Mouse (Mus musculus) hindbrain, embryonic 12.5 days (tissue): ENCODE data around the gene Mlst8. TPM values are rescaled to one million over a fixed set of nuclear protein-coding genes. Genes with fewer than 3 reads are reported as not detected.
"Not testable (repeated sequence)": the region's sequence is repeated elsewhere in the genome, so short reads cannot be mapped to it uniquely, and the experiment has no call there.

Experiments
- ATAC-seq: fragments of 200-750 bp; cut with Nextera tagmentation; 2 replicates; pipeline ENCODE4 v1.8.0; 2017; ENCODE audit warnings: moderate TSS enrichment; ENCODE audit not compliant: low FRiP score
- H3K27ac ChIP-seq: fragments of 300-500 bp; sonication (generic); 2 replicates; pipeline ENCODE4 v1.5.1; 2016; ENCODE audit warnings: mild to moderate bottlenecking
- H3K27me3 ChIP-seq: fragments of 300-500 bp; sonication (generic); 2 replicates; pipeline ENCODE4 v1.6.1; 2016; ENCODE audit warnings: mild to moderate bottlenecking
- H3K36me3 ChIP-seq: fragments of 300-500 bp; sonication (generic); 2 replicates; pipeline ENCODE4 v1.6.1; 2016; ENCODE audit warnings: mild to moderate bottlenecking
- H3K4me1 ChIP-seq: fragments of 300-500 bp; sonication (generic); 2 replicates; pipeline ENCODE4 v1.6.1; 2016
- H3K4me2 ChIP-seq: fragments of 300-500 bp; sonication (generic); replicated peaks from 2 replicates; pipeline ENCODE4 v1.6.1; 2016; ENCODE audit warnings: mild to moderate bottlenecking
- H3K4me3 ChIP-seq: fragments of 300-500 bp; sonication (generic); 2 replicates; pipeline ENCODE4 v1.5.1; 2016; ENCODE audit warnings: mild to moderate bottlenecking
- H3K9ac ChIP-seq: fragments of 300-500 bp; sonication (generic); 2 replicates; pipeline ENCODE4 v1.6.1; 2016; ENCODE audit warnings: mild to moderate bottlenecking, moderate library complexity
- H3K9me3 ChIP-seq: fragments of 300-500 bp; sonication (generic); replicated peaks from 2 replicates; pipeline ENCODE4 v1.6.1; 2016; ENCODE audit warnings: mild to moderate bottlenecking
- WGBS: fragments of 180-500 bp; shearing (Covaris S2); methylation state at CpG from one replicate; pipeline ENCODE4 v1.1.7; 2016; 5-methylcytosine and 5-hydroxymethylcytosine counted together
- polyA plus RNA-seq: library from polyadenylated mRNA; unstranded; fragments of >200 nt; fragmentation: Nextera tagmentation; extraction: Ambion mirVana; gene quantifications from 2 replicates; pipeline ENCODE4 v1.2.1, GENCODE M21; 2016

Gene Mlst8
- polyA plus RNA-seq, 1 experiment from 2014 or later = 36.9 TPM

- Histone ChIP-seq H3K4me1 (peaks cover 4% of the 10 kb centered on the region), H3K9me3 (no peaks in the 10 kb centered on the region), H3K27me3 (no peaks in the 10 kb centered on the region), H3K36me3 (peaks cover 15% of the 10 kb centered on the region), H3K4me2 (no peak overlapping the region), H3K9ac (no peak overlapping the region), H3K4me3 (no peak overlapping the region), H3K27ac (no peak overlapping the region)
- ATAC-seq = no peak
- WGBS = 86% methylated on average over 14 of the region's 14 CpGs
These were observed 49.5 kb downstream of the Mlst8 start for GRCm38 (mm10) chr17:24429201-24429983.

- H3K4me2 ChIP-seq = peak overlapping the region; percentile 59
- H3K9ac ChIP-seq = peak overlapping the region; percentile 83
- peak overlapping the region; percentile 68 for H3K4me3 ChIP-seq
- H3K27me3 ChIP-seq = no peaks in the 10 kb centered on the region
- WGBS = 6% methylated on average over 8 of the region's 8 CpGs
- H3K9me3 ChIP-seq = no peaks in the 10 kb centered on the region
- H3K27ac ChIP-seq = peak overlapping the region; percentile 93; the same call in 1 of the 2 replicates
- ATAC-seq = no peak
- H3K4me1 ChIP-seq = peaks cover 4% of the 10 kb centered on the region
- H3K36me3 ChIP-seq = peaks cover 33% of the 10 kb centered on the region
These were observed 51.7 kb downstream of the Mlst8 start for GRCm38 (mm10) chr17:24427170-24427557.

GRCm38 (mm10) chr17:24426471-24427169, 52.3 kb downstream of the Mlst8 start, which contains the start of gene Eci1:
Eci1 (plus strand) TSS chr17:24426641.
- peaks cover 39% of the 10 kb centered on the region for H3K36me3 ChIP-seq
- peak within 1 kb of the TSS; percentile 83 for H3K9ac ChIP-seq
- ATAC-seq = peak; percentile 96
- WGBS = under 1% methylated on average over 48 of the region's 48 CpGs
- peak within 1 kb of the TSS; percentile 59 for H3K4me2 ChIP-seq
- no peaks in the 10 kb centered on the region for H3K27me3 ChIP-seq
- no peaks in the 10 kb centered on the region for H3K9me3 ChIP-seq
- peak within 1 kb of the TSS; percentile 68 for H3K4me3 ChIP-seq
- H3K4me1 ChIP-seq = peaks cover 4% of the 10 kb centered on the region
- H3K27ac ChIP-seq = peak within 1 kb of the TSS; percentile 93

GRCm38 (mm10) chr17:24425905-24426304, 53.0 kb downstream of the Mlst8 start:
- H3K4me3 ChIP-seq = 0 out of 2 replicates have a peak overlapping the region, but pooled peaks have one; percentile 68
- no peaks in the 10 kb centered on the region for H3K9me3 ChIP-seq
- peaks cover 4% of the 10 kb centered on the region for H3K4me1 ChIP-seq
- H3K27me3 ChIP-seq = no peaks in the 10 kb centered on the region
- H3K27ac ChIP-seq = peak overlapping the region; percentile 93
- no peak for ATAC-seq
- peaks cover 46% of the 10 kb centered on the region for H3K36me3 ChIP-seq
- H3K4me2 ChIP-seq = no peak overlapping the region
- no peak overlapping the region for H3K9ac ChIP-seq
- 95% methylated on average over 7 of the region's 7 CpGs for WGBS

- not testable (repeated sequence) for H3K27me3 ChIP-seq, H3K4me2 ChIP-seq, H3K9ac ChIP-seq, H3K4me1 ChIP-seq, H3K4me3 ChIP-seq, ATAC-seq, H3K9me3 ChIP-seq, H3K27ac ChIP-seq
- WGBS = 92% methylated on average over 6 of the region's 8 CpGs
- peaks cover 49% of the 10 kb centered on the region for H3K36me3 ChIP-seq
These were observed 53.6 kb downstream of the Mlst8 start for GRCm38 (mm10) chr17:24425326-24425725.

- 94% methylated on average over 5 of the region's 5 CpGs for WGBS
- Histone ChIP-seq H3K4me2 (no peak overlapping the region), H3K27ac (no peak overlapping the region), H3K36me3 (peaks cover 58% of the 10 kb centered on the region), H3K4me1 (peaks cover 4% of the 10 kb centered on the region), H3K9ac (no peak overlapping the region), H3K9me3 (no peaks in the 10 kb centered on the region), H3K27me3 (no peaks in the 10 kb centered on the region), H3K4me3 (no peak overlapping the region)
- ATAC-seq = no peak
These were observed 54.4 kb downstream of the Mlst8 start for GRCm38 (mm10) chr17:24424489-24424888.

Other genes with a start within 250 kb of the Mlst8 start
- 49.2 and 53.3 TPM in 2 replicates for gene Ccnf, start 227.6 kb downstream of the Mlst8 start, polyA plus RNA-seq
- 0.15 and 0.16 TPM in 2 replicates for gene Abca17, start 128.0 kb downstream of the Mlst8 start, polyA plus RNA-seq
- gene Abca3, start 127.1 kb downstream of the Mlst8 start, polyA plus RNA-seq = 21.4 and 21.7 TPM in 2 replicates
- 326 and 328 TPM in 2 replicates for gene Rnps1, start 64.5 kb downstream of the Mlst8 start, polyA plus RNA-seq
- gene Eci1, start 52.4 kb downstream of the Mlst8 start, polyA plus RNA-seq = 59.3 and 62.4 TPM in 2 replicates
- gene Dnase1l2, start 36.0 kb downstream of the Mlst8 start, polyA plus RNA-seq = 4.2 and 7.0 TPM in 2 replicates
- 35.3 and 39.4 TPM in 2 replicates for gene E4f1, start 8.8 kb downstream of the Mlst8 start, polyA plus RNA-seq
- 52.5 and 57.3 TPM in 2 replicates for gene Pgp, start 8.7 kb downstream of the Mlst8 start, polyA plus RNA-seq
- gene Bricd5, start 5.2 kb downstream of the Mlst8 start, polyA plus RNA-seq = 1.2 TPM in 1 of 2 replicates, not detected in the other
- 24.2 and 25.0 TPM in 2 replicates for gene Caskin1, start 9.5 kb upstream of the Mlst8 start, polyA plus RNA-seq
- gene Traf7, start 48.9 kb upstream of the Mlst8 start, polyA plus RNA-seq = 86.5 and 87.0 TPM in 2 replicates
- 2.1 and 2.8 TPM in 2 replicates for gene Rab26, start 55.1 kb upstream of the Mlst8 start, polyA plus RNA-seq
- 20.5 and 25.5 TPM in 2 replicates for gene Pkd1, start 70.8 kb upstream of the Mlst8 start, polyA plus RNA-seq
- gene Tsc2, start 153.6 kb upstream of the Mlst8 start, polyA plus RNA-seq = 85.5 and 86.2 TPM in 2 replicates
- 14.4 and 15.7 TPM in 2 replicates for gene Nthl1, start 153.6 kb upstream of the Mlst8 start, polyA plus RNA-seq
- gene Slc9a3r2, start 171.2 kb upstream of the Mlst8 start, polyA plus RNA-seq = 39.2 and 39.6 TPM in 2 replicates
- gene Npw, start 179.4 kb upstream of the Mlst8 start, polyA plus RNA-seq = not detected in 2 replicates
- gene Zfp598, start 190.6 kb upstream of the Mlst8 start, polyA plus RNA-seq = 23.0 and 25.2 TPM in 2 replicates
- 30.6 and 32.1 TPM in 2 replicates for gene Syngr3, start 210.9 kb upstream of the Mlst8 start, polyA plus RNA-seq
- gene Gfer, start 217.1 kb upstream of the Mlst8 start, polyA plus RNA-seq = 42.2 and 42.4 TPM in 2 replicates
- 3.6 and 4.8 TPM in 2 replicates for gene Noxo1, start 217.2 kb upstream of the Mlst8 start, polyA plus RNA-seq
- gene Tbl3, start 228.6 kb upstream of the Mlst8 start, polyA plus RNA-seq = 76.9 and 79.7 TPM in 2 replicates
- 0.18 and 0.35 TPM in 2 replicates for gene Rnf151, start 239.0 kb upstream of the Mlst8 start, polyA plus RNA-seq
- gene Rps2, start 239.0 kb upstream of the Mlst8 start, polyA plus RNA-seq = 795 and 841 TPM in 2 replicates
- 199 and 214 TPM in 2 replicates for gene Ndufb10, start 245.4 kb upstream of the Mlst8 start, polyA plus RNA-seq
- gene Rpl3l, start 248.7 kb upstream of the Mlst8 start, polyA plus RNA-seq = not detected in 2 replicates